Mouse (Mus musculus) intestine, embryonic 16.5 days (tissue): ENCODE results near the gene Islr. TPM values are rescaled to one million over a fixed set of nuclear protein-coding genes. Genes with fewer than 3 reads are reported as not detected.
"Not testable (repeated sequence)": the region's sequence is repeated elsewhere in the genome, so short reads cannot be mapped to it uniquely, and the experiment has no call there.

ENCODE experiments used
- ATAC-seq: fragments of 200-750 bp; cut with Nextera tagmentation; 2 replicates; pipeline ENCODE4 v1.8.0; 2017; ENCODE audit warnings: moderate TSS enrichment, moderate library complexity
- H3K27ac ChIP-seq: fragments of 300-500 bp; sonication (generic); 2 replicates; pipeline ENCODE4 v1.5.1; 2014; ENCODE audit warnings: mild to moderate bottlenecking, low read length
- H3K27me3 ChIP-seq: fragments of 300-500 bp; sonication (generic); replicated peaks from 2 replicates; pipeline ENCODE4 v1.6.1; 2014; ENCODE audit warnings: low read length, control low read depth, mixed read lengths; ENCODE audit not compliant: control insufficient read depth, insufficient read depth
- H3K36me3 ChIP-seq: fragments of 300-500 bp; sonication (generic); 2 replicates; pipeline ENCODE4 v1.6.1; 2014; ENCODE audit warnings: low read length, control low read depth; ENCODE audit not compliant: control insufficient read depth, insufficient read depth
- H3K4me1 ChIP-seq: fragments of 300-500 bp; sonication (generic); 2 replicates; pipeline ENCODE4 v1.6.1; 2014; ENCODE audit warnings: low read length, control low read depth, mixed read lengths; ENCODE audit not compliant: control insufficient read depth, insufficient read depth
- H3K4me2 ChIP-seq: fragments of 300-500 bp; sonication (generic); 2 replicates; pipeline ENCODE4 v1.6.1; 2014; ENCODE audit warnings: low read depth, low read length, control low read depth
- H3K4me3 ChIP-seq: fragments of 300-500 bp; sonication (generic); 2 replicates; pipeline ENCODE4 v1.5.1; 2014; ENCODE audit warnings: mild to moderate bottlenecking, low read length
- H3K9ac ChIP-seq: fragments of 300-500 bp; sonication (generic); 2 replicates; pipeline ENCODE4 v1.6.1; 2014; ENCODE audit warnings: low read depth, low read length
- H3K9me3 ChIP-seq: fragments of 300-500 bp; sonication (generic); 2 replicates; pipeline ENCODE4 v1.6.1; 2016; ENCODE audit warnings: low read length, control low read depth; ENCODE audit not compliant: control insufficient read depth
- WGBS: fragments of 180-500 bp; shearing (Covaris S2); extraction: QIAGEN DNeasy Blood & Tissue Kit; methylation state at CpG from one replicate; pipeline ENCODE4 v1.1.7; 2014; 5-methylcytosine and 5-hydroxymethylcytosine counted together
- polyA plus RNA-seq: library from polyadenylated mRNA; unstranded; fragments of >200 nt; fragmentation: Nextera tagmentation; extraction: Ambion mirVana; gene quantifications from 2 replicates; pipeline ENCODE4 v1.2.1, GENCODE M21; 2015

Gene Islr
- 70.7 and 77.5 TPM in 2 replicates for polyA plus RNA-seq

DNA sequence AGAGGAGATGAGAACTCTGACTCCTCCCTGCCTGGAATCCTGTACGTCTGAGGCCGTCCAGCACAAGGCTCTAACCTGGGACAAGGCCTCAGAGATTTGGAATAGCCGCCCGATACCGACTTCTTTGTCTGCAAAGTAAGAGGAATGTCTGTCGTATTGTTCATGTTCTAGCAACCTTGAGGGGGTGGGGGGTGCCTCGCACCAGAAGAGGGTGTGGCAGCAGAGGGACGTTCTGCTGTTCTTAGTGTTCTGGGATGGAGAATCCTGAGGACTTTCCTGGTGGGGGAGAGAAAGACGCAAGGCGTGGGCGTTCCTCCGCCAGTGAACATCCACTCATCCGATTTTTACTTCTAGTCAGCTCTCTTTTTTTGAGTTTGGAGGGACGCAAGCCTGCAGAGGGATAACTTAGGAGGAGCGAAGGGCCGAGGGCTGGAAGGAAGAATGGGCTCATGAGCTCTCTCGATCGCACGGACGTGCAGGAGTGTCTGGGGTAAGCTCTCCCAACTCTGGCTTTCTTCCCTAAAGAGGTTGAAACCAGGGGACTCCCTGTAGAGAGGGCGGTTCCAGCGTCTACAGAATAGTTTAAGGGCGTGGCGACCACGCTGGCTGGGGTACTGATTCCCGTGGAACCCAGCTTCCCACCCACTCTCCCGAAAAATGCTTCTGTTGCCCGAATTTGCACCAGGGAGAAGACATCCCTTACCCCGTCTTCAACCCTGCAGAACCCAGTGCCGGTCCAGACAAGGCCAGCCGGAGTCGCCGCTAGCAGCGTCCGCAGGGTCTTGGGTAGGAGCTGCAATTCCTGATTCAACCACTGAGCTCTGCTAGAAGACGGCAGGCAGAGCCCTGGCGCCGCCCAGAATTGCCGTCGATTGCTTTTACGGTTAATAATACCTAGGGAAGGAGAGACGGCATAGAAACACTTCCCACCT, at the start of gene Islr, which contains the start of gene Islr2:
Islr (minus strand) TSS at position 791 of the 932 bp plus-strand sequence.
Islr2 (minus strand) TSS at position 804 of the 932 bp plus-strand sequence.
- WGBS = 2% methylated on average over 42 of the region's 42 CpGs
- peaks cover 55% of the 10 kb centered on the region for H3K27me3 ChIP-seq
- H3K4me1 ChIP-seq = peaks cover 15% of the 10 kb centered on the region

DNA sequence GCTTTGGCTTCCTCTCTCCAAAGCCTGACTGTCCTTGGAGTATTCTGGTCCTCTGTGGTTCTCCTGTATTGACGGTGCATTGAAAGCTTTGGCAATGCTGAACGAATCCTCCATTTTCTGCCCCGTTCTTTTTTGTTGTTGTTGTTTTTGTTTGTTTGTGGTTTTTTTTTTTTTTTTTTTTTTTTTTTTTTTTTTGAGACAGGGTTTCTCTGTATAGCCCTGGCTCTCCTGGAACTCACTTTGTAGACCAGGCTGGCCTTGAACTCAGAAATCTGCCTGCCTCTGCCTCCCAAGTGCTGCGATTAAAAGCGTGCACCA, 49.7 kb upstream of the Islr start:
- H3K9ac ChIP-seq = peak overlapping the region; percentile 85
- not testable (repeated sequence) for ATAC-seq, H3K36me3 ChIP-seq, H3K4me1 ChIP-seq, H3K27me3 ChIP-seq, H3K9me3 ChIP-seq
- peak overlapping the region; percentile 88 for H3K4me3 ChIP-seq
- WGBS = 63% methylated on average over 5 of the region's 5 CpGs
- H3K27ac ChIP-seq = peak overlapping the region; percentile 75
- peak overlapping the region; percentile 89 for H3K4me2 ChIP-seq

More for the DNA sequence above, at the start of gene Islr, which contains the start of gene Islr2:
- peak; percentile 87 for ATAC-seq
- no peaks in the 10 kb centered on the region for H3K9me3 ChIP-seq
- peak within 1 kb of the TSS; percentile 71 for H3K4me2 ChIP-seq
- no peaks in the 10 kb centered on the region for H3K36me3 ChIP-seq
- H3K27ac ChIP-seq = no peak within 1 kb of the TSS
- peak within 1 kb of the TSS; percentile 53 for H3K4me3 ChIP-seq
- peak within 1 kb of the TSS; percentile 64; the same call in 1 of the 2 replicates for H3K9ac ChIP-seq

DNA sequence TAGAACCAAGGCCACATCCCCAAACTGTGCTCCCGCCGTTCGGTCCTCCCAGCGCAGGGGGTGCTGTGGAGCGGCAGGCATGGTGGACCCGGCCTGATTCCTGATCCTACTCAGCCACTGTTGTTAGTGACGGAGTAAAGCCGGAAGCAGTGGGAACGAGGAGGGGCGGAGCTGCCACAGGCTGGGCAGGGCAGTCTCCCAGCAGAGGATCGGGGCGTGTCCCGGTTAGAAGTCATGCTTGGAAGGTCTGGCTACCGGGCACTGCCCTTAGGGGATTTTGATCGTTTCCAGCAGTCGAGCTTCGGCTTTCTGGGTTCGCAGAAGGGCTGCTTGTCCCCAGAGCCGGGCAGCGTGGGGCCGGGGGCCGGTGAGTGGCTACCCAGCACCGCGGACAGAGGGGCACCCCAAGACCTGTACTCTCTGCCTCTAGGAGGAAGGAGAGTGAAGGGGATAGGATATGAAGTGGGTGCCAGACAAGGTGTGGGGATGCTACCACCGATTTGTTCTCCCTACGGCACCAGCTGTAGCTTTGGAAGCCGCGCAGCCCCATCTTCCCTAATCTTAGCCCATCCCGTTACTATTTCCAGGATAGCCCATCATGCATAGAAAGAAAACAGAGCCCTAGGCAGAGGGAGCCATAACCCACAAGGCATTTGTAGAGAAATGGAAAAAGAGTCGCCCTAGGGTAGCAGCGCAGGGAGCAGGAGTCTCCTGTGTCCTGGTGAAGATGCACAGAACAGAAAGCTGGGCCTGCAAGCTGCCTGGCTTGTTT, 49.1 kb upstream of the Islr start, which contains the start of gene Stoml1:
Stoml1 (plus strand) TSS at position 132 of the 772 bp plus-strand sequence.
- Histone ChIP-seq H3K36me3 (peaks cover 4% of the 10 kb centered on the region; the same call in 1 of the 2 replicates), H3K4me3 (peak within 1 kb of the TSS; percentile 88), H3K4me1 (peaks cover 14% of the 10 kb centered on the region), H3K4me2 (peak within 1 kb of the TSS; percentile 89), H3K9me3 (no peaks in the 10 kb centered on the region), H3K9ac (peak within 1 kb of the TSS; percentile 85), H3K27ac (peak within 1 kb of the TSS; percentile 75), H3K27me3 (no peaks in the 10 kb centered on the region)
- peak; percentile 97 for ATAC-seq
- WGBS = 1% methylated on average over 31 of the region's 31 CpGs

DNA sequence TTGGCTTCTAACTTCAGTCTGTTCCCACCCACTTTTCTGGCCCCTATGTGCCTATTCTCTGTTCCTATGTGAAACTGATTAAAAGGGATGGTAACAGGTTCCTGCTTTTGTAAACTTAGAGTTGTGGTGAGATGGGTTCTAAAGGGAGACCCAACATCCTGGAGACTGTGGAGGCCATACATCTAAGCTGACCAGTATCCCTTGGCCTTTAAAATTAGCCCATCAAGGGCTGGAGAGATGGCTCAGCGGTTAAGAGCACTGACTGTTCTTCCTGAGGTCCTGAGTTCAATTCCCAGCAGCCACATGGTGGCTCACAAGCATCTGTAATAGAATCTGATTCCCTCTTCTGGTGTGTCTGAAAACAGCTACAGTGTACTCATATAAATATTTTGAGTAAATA, 46.6 kb upstream of the Islr start:
- 88% methylated on average over 1 of the region's 1 CpGs for WGBS

DNA sequence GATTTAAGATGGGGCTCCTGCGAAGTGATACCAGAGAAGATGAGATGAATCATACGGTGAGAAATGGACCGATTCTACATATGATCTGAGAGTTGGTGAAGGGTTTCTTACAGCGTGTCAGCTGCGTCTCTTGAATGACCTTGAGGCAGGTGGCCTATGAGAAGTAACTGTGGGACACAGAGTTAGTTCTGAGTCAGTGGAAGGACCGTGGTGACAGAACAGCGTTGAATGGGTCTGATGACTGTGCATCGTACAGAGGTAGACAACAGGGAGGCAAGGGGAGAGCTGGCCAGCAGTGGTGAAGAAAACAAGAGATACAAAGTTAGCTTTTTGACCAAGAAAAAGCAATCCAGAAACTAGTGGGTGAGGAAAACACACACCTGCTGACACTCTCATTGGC, 46.2 kb upstream of the Islr start:
- H3K4me3 ChIP-seq = peak overlapping the region; percentile 69
- H3K4me1 ChIP-seq = peaks cover 23% of the 10 kb centered on the region
- 72% methylated on average over 8 of the region's 8 CpGs for WGBS
- no peaks in the 10 kb centered on the region for H3K36me3 ChIP-seq
- peak overlapping the region; percentile 76 for H3K4me2 ChIP-seq
- H3K27me3 ChIP-seq = no peaks in the 10 kb centered on the region
- H3K9ac ChIP-seq = peak overlapping the region; percentile 84
- H3K9me3 ChIP-seq = no peaks in the 10 kb centered on the region
- ATAC-seq = no peak
- peak overlapping the region; percentile 97 for H3K27ac ChIP-seq

More for the DNA sequence above, 46.6 kb upstream of the Islr start:
- peak overlapping the region; percentile 97; the same call in 1 of the 2 replicates for H3K27ac ChIP-seq
- not testable (repeated sequence) for H3K4me2 ChIP-seq, ATAC-seq, H3K9ac ChIP-seq, H3K36me3 ChIP-seq, H3K27me3 ChIP-seq, H3K9me3 ChIP-seq, H3K4me3 ChIP-seq
- H3K4me1 ChIP-seq = peaks cover 23% of the 10 kb centered on the region

DNA sequence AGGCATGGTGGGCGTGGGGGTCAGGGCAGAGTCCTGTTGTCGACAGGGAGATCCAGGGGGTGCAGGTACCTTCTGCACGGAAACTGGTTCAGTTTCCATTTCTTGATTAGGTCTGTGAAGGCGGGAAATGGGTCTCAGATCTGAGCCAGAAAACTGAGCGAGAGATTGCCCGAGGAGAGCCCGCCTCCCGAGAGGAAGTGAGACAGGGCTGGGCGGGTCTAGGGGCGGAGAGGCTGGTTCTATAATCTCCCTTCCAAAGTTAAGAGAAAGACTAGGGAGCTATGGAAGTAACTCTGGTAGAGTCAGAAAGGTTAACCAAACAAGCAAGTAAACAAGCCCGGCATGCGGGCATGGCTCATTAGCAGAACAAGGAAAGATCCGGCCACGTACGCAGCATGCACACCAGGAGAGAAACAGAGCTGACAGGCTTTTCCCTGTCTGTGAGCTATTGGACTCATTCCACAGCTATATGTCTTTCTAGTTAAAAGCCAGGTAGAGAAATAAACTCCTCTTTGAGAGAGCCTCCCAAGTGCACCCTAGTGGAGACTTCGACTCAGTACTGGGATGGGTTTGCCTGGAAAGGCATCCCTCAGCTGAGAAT, 45.6 kb upstream of the Islr start, which contains the start of gene Pml:
Pml (minus strand) TSS at position 195 of the 601 bp plus-strand sequence.
- H3K36me3 ChIP-seq = no peaks in the 10 kb centered on the region
- 1% methylated on average over 16 of the region's 16 CpGs for WGBS
- H3K4me1 ChIP-seq = peaks cover 23% of the 10 kb centered on the region
- H3K4me3 ChIP-seq = peak within 1 kb of the TSS; percentile 69
- H3K4me2 ChIP-seq = peak within 1 kb of the TSS; percentile 76
- H3K9ac ChIP-seq = peak within 1 kb of the TSS; percentile 84
- H3K9me3 ChIP-seq = no peaks in the 10 kb centered on the region
- peak; percentile 81 for ATAC-seq
- peak within 1 kb of the TSS; percentile 97 for H3K27ac ChIP-seq
- H3K27me3 ChIP-seq = no peaks in the 10 kb centered on the region

DNA sequence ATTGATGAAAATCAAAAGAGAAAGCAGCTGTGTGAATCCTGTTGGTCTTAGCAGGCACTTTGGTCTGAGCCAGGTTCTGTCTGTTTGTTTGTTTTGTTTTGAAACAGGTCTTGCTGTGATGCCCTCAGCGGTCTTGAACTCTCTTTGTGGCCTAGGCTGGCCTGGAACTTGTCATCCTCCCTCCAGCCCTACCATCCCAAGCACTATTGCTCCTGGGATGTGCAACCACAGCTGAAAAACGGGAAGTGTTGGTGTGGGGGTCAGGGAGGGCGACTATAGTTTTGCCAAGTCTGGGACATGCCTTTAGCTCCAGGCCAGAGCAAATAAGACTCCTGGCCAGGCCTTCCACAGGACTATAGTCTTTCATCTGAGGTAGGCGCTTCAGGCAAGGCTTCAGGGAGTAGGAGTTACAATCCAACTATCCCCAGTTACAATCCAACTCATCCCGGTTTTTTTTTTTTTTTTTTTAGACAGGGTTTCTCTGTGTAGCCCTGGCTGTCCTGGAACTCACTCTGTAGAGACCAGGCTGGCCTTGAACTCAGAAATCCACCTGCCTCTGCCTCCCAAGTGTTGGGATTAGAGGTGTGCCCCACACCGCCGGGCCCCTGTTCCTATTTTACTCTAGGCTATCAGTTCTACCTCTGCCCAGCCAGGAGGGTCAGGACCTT, 44.8 kb upstream of the Islr start:
- peak overlapping the region; percentile 76 for H3K4me2 ChIP-seq
- H3K27me3 ChIP-seq = no peaks in the 10 kb centered on the region
- peak overlapping the region; percentile 97 for H3K27ac ChIP-seq
- WGBS = 32% methylated on average over 7 of the region's 7 CpGs
- H3K9ac ChIP-seq = peak overlapping the region; percentile 84
- H3K36me3 ChIP-seq = no peaks in the 10 kb centered on the region
- ATAC-seq = no peak
- peaks cover 23% of the 10 kb centered on the region for H3K4me1 ChIP-seq
- H3K4me3 ChIP-seq = peak overlapping the region; percentile 69
- no peaks in the 10 kb centered on the region for H3K9me3 ChIP-seq

DNA sequence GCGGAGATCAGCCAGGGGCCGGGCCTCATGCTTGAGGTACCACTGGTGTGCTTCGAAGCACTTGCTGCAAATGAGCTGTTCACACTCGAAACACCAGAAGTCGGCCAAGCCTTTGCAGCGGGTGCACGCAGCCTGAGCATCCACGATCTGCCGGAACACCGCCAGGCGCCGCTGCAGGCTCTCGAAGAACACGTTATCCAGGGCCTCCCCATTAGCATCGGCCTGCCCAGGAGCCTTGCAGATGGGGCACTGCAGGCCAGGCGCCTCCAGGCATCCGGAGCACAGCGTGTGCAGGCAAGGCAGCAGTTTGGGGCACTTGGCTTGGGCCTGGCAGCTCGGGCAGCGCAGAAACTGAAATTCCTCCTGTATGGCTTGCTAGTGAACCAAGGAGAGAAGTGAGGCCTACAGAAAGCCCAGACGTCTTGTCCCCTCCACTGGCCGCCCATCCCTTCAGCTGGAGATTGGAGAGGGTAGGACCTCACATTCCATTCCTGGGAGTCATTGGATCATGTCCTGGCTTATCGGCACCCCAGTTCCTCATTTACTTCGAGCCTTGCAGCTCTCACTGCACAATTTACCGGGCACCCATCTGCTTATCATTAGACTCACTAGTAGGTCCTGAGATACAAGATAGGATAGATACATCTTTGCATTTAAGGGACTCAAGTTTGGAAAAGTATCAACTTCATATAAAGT, 43.1 kb upstream of the Islr start:
- peak overlapping the region; percentile 37 for H3K4me3 ChIP-seq
- peaks cover 35% of the 10 kb centered on the region for H3K4me1 ChIP-seq
- no peaks in the 10 kb centered on the region for H3K36me3 ChIP-seq
- H3K4me2 ChIP-seq = peak overlapping the region; percentile 61
- peak overlapping the region; percentile 68 for H3K9ac ChIP-seq
- no peaks in the 10 kb centered on the region for H3K27me3 ChIP-seq
- peak overlapping the region; percentile 62; the same call in 1 of the 2 replicates for H3K27ac ChIP-seq
- no peaks in the 10 kb centered on the region for H3K9me3 ChIP-seq
- ATAC-seq = peak; percentile 62
- 16% methylated on average over 25 of the region's 25 CpGs for WGBS
